Mouse (Mus musculus) adrenal gland, adult (tissue): ENCODE measurements at regions not wholly inside any gene's neighbourhood (a gene's known extent, or its start where the extent isn't known, plus 50 kb on each side); places are given as distances from the start of the nearest gene placed in this dataset.

Experiments used
- DNase-seq, 2 experiments: peaks; one replicate each; pipeline ENCODE4 v3.0.0; 2022 to 2023; ENCODE audit warnings: low spot score in 1 of 2; ENCODE audit not compliant: inconsistent age in 2 of 2

DNA sequence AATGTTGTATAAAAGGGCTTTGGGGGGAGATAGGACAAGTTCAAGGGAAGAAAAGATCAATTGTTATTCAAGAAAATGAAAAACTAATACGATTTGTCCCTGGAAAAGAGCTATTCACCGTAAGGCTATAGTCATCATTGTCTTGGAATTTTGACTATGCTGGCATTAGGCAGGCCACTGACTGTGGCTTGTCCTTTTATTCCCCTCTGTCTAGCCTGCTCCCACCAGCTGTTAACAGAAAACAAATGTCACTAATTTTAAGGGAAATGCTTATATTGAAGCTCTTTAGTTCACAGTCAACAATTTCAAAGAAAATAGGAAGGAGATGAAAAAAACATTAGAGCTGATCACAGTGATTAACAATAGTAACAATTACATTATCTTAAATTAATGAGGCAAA, 284.3 kb upstream of the Rbms1 start:
- no peak for DNase-seq

DNA sequence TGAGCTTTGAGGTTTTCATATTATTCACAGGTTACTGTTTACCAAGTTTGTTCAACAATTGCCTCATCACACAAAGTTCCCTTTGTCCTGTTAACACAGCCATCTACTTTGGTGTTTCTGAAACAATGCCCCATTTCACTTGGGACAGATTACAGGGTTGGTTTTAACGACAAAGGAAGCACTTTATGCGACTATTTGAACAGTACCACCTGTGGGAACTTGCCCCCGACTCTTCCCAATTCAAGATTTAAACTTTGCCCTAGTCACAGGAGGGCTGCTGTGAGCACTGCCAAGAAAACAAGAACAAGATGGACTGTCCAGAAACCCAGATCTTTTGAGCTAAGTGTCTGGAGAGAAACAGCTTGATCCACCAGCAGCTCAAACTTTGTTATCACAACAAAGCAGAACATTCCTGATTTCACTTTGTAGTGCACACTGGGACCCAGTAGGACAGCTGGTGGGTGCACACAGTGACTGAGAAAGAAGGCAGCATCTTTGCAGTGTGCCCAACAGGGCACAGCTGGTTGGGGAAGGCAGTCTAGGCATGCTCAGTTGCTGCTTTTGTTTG, 283.8 kb upstream of the Rbms1 start:
- no peak for DNase-seq

DNA sequence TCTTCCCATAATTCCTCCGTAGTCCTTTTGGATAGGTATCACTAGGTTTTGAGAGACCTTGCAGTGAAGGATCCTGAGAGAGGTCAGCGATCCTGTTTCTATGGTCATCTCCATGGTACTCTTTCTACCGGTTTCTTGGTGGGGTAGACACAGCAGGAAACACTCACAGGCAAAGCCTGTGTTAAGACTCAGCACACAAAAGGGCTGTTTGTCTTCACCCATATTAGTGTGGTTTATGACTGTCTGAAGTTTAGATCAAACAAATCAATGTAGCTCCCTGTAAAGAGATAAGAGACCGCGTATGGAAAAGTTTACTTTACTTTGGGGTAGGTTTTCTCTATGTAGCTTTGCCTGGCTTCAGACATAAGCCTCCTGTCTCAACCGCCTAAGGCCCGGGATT, 282.5 kb upstream of the Rbms1 start:
- DNase-seq = no peak

DNA sequence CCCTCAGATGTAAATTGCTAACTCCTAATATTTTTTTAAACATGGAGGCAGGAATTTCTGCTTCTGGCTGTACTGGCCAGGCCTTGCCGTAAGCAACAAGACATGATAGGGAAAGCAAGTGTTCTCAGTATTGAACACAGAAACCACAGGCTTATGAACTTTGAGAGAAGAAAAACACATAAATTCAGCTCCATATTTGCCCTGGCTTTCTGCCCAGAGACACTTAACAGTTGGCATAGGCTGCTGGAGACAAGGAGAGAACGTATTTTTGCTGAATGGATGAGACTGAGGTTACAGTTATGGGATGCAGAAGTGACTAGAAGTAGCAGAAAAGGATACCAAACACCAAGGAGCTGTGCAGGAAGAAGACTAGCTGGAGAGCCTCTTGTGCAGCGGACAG, 258.7 kb upstream of the Rbms1 start:
- peak; percentile 12 to 29 for DNase-seq

DNA sequence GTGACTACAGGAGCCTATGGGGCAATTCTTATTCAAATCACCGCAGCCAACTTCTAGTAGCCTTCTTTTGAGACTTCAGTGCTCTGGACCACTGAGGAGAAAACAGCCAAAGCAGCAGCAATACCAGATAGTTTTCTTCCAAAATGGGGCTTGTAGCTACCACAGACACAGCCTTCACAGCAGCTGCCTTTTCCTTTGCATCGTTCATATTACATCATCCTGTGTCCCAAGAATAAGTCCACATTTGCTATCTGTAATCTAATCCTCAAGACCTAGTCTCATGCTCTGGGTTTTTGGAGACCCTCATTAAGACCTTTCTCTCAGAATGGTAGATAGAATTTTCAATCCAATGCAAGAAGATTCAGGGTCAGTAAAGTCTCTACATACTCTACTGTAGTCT, 258.2 kb upstream of the Rbms1 start:
- DNase-seq = no peak

DNA sequence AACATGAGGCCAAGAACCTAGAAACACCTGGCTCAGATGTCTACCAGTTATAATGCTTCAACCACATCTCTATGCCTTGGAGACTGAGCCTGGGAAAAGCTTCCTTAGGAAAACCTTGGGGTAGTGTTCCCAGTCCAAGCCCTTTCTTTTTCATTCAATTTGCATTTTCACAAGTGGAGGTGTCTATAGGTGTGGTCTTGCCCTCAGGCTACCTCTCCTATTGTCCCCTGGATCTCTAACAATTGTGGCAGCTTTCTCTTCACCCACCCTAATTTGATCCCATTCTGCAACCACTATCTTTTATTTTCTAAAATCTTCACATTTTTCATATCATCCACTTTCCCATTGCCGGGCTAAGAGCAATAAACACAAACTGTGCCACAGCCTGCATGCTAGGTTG, 251.0 kb upstream of the Rbms1 start:
- DNase-seq = no peak

DNA sequence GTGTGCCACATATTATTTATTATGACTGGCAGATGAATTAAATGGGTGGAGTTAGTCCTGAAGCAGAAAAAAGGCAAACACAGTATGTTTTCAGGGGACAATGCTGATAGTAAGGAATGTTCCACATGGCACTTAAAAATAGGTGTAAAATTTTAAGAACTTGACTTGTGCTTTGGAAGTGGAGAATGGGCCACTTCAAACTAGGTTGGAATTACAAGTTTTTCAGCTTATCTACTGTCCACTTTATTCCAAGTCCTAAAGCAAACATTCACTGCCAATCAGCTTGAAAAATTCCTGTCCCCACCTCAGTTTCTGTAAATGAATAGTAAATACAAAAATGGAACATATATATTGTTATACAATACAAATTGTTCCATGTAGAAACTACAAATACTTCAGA, 238.4 kb upstream of the Rbms1 start:
- no peak for DNase-seq

DNA sequence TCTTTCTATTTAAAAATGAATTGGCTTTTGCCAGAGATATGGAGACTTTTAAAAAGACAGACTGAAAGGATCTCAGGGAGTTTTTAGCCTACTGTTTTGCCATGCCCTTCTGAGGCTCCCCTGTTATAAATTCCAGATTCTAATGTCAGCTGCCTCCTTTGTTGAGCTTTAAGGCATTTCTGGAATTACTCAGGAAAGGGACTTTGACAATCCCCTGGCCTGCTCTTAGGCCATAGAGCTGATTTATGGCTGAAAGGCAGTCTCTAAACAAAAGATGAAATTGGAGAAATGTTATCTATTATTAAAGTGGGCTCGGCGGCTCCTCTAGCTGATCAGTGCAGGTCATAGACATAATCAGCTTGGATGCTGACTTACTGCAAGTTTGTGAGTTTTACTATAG, 231.0 kb upstream of the Rbms1 start:
- peak in 1 of 2 experiments; percentile 37 for DNase-seq

DNA sequence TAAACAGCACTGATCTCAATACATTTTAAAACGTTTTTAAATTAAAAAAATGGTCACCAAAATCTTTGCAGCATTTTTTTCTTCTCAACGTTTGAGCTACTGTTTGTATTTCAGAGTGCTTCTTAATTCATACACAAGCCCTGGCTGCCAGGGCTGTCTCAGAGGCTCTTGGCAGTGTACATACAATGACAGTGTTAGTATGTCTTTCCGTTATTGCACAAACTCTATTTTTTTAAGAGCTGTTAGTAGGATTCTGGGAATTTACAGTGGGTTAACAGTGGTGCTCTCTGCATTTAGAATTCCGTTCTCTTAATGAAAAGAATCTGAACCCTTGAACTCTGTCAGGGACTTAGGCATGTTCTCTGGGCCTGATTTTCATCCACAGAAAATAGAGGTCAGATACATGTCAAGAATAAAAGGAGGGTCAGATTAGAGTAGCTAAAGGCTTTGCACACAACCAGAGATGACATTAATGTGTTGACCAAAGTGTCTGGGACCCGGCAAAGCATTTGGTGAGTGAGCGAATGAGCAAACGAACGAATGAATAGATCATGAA, 219.5 kb upstream of the Rbms1 start:
- DNase-seq = no peak

DNA sequence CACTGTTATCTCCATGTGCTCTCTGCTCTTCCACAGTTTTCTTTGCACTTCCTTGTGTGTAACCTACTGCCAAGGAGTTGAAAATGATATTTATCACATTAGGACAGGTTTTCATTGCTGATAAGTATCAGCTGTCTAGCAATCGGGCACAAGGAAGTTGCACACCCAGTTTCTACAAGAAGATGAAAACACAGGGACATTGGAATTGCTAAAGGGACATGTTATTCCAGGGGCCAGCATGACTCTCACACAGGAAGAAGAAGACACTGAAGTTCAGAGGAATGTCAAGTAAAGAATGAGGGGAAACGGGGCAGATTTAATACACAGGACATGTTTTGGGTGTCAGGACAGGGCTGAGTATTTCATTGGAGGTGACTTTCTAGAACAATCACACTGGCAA, 214.8 kb upstream of the Rbms1 start:
- DNase-seq = peak; percentile 14 to 44

DNA sequence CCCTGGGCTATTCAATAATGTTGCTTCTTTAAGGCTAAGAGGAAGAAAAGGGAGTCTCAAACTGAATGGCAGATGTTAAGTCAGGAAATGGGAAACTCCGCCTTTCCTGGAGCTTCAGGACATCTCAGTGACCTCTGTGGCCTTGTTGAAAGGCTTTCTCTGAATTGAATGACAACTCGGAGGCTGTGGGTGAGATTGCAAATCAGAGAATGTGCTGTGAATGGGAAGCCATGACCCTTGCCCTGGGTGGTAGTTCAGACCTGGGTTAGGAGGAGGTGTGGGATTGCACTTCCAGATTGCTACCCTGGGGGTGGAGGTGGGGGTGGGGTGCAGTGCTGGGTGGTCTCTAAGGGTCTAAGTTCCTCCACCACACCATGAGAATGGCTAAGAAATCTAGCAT, 213.8 kb upstream of the Rbms1 start:
- DNase-seq = peak; percentile 23 to 62

DNA sequence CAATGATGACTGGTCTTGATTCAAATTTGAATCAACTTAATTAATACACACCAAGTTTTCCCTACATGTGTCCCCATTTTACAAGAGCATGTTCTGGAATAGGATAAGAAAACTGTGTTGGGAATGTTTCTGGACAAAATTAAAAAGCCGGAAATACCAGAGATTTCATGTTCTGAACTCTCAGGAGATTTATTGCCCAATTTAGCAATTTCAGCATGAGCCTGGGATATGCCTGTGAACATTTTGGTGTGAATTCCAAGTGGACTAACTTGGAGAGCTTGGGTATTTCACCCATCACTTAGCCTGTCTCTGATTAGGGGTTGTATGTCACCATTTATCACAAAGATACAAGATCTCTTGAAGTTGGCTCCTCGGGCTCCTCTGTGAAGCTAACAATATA, 210.6 kb upstream of the Rbms1 start:
- DNase-seq = peak in 1 of 2 experiments; percentile 40

DNA sequence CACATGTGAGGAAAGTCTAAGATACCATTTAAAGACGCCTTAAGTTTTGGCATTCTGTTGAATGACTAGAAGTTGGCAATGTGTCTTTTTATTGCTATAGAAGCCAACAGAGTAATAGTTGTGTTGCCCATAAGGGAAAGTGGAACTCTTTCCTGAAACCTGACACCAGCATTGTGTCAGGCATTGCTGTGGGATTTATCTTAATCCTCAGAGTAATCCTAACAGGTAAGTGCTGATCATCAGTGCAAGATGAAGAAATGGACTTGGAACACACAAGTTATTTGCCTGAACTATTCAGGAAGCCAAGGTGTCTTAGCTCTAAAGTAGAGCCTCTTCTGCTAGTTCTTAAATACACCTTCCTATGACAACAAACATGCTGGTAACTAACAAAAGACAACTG, 198.3 kb upstream of the Rbms1 start:
- no peak for DNase-seq

DNA sequence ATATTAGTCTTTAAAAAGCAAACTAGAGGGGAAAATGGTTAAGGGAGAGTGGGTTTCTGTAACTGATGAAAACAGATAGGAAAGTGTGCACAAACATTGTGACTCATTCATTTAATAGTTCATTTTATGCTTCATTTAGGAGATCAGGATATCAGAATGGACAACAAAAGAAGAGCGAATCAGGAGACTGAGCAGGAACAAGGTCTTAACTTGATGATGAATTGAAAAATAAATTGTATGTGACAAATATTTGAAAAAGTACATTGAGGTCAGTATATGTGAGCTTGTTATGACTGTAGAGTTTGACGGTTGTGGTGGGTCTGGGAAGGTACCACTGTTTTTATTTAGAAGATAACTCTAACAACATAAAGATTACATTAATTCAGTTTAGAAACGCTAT, 196.8 kb upstream of the Rbms1 start:
- no peak for DNase-seq

DNA sequence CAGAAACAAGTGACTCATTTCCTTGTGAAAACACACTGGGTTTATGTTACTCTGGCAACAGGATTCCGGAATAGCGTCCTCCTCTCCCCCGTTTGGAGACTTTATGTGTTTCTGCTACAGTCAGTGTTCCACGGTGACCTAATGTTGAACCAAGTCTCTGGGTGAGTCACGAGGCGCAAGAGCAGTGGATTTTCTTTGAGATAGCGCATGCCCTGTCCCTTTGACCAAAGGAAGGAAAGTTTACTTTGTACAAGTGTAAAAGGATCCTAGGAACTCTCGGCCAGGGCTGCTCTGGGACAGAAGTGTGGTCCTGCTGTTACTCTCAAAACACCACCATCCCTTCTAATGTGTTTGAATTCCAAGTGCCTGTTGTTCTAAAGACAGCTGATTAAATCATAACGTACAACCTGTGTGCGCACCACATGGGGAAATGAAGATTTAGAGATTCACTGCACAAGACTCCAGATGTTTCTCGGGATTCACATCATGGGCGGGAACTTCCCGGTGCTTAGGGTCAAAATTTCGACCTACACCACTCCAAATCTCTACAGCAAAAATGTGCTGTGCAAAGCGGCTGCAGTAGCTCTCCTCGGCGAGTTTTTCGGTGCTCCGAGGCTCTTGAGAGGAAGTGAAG, 176.1 kb upstream of the Rbms1 start:
- DNase-seq = peak; percentile 75 to 89

DNA sequence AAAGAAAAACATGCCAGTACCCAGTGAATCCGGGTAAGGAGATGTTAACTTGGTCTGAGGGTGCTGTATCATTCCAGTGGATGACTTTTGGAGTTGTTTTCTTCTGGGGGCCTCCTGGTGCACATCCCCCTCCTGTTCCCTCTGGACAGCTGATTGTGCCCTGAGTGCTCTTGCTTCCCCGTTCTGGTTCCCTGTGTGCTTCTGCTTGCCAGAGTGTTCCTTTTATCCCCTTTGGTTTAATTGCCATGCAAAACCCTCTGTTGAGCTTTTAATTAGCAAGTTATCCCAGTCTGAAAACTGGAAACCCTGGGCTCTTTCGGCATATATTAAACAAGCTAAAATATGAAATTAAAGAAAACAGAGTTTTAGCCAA, 175.6 kb upstream of the Rbms1 start:
- peak in 1 of 2 experiments; percentile 7 for DNase-seq

DNA sequence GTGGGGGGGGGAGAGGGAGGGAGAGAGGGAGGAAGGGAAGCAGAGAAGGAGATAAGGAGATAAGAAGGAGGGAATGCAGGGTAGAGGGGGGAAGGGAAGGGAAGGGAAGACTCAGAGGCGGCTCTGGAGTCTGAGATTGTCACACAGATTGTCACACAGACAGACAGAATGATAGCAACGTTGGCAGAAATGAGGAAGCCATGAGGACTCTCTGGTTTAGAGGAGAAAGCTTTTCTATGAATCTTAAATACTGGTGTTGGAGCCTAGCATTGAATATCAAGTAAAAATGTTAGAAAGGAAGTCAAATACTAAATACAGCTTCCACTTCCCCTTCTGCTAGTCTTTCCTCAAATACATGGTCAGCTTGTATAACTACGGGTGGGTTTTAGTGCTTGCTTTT, 174.4 kb upstream of the Rbms1 start:
- no peak for DNase-seq

DNA sequence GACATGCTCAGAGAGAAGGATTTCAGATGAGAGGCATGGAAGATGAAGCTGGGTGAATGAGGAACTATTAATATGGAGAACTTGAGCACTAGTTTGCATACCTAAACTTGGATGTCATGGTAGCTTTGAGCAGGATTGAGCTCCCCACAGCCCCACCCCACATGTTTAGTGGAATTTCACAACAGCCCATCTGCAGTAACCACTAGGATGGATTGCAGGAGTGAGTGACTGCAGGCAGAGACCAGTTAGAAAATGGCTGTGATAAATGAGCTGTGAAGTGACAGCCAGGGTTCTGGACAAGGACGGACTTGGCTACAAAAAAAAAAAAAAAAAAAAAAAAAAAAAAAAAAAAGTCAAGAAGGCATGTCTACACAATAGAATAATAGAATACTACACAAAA, 173.9 kb upstream of the Rbms1 start:
- DNase-seq = peak in 1 of 2 experiments; percentile 56

DNA sequence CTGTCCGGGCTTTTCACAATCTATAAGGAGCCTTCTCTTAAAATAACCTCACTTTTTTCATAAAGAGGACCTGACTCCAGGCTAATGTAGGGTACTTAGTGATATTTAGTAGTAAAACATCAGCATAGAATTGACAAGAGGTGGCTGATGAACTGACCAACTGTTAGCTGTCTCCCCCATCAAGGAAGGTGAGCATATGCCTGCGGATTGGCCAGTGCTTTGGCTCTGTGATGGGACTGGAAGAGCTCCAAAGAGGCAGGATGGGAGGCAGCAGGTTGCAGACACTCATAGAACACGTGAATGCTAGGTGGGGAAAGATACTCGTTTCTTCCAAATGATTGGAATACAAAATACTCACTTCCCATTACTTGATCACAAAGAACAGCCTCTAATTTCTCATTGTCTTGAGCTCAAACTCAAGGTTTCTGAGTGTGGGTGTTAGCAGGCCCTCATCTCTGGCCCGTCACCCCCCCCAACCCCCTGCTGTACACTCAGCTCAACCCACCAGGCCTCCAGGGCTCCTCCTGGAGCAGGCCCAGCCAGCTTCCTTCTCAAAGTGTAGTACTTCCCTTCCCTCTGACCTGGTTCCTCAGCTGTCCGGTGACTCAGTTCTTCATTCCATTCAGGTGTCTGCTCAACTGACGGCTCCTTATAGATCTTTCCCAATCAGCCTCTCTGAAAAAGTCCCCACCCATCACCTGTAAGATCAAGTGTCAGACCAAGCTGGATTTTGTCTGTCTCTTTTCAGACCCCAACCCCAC, 160.2 kb upstream of the Rbms1 start:
- no peak for DNase-seq

DNA sequence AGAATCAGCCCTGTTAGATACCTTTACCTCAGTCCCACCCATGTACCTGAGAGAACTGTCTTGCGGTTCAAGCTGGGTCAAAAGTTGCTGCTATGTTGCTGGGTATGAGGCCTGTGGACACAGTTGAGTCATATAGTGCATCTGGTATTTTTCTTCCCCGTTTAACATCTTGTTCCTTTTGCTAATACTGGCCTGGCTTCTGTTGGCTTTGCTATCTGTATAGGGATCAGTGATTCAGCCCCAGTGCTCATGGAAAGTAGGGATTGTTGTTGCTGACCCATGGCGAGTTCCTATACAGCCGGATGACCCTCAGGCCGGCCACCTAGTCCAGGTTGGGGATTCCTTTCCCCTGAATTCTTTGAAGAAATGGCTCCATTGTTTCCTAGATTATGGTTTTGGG, 158.3 kb upstream of the Rbms1 start:
- DNase-seq = no peak

DNA sequence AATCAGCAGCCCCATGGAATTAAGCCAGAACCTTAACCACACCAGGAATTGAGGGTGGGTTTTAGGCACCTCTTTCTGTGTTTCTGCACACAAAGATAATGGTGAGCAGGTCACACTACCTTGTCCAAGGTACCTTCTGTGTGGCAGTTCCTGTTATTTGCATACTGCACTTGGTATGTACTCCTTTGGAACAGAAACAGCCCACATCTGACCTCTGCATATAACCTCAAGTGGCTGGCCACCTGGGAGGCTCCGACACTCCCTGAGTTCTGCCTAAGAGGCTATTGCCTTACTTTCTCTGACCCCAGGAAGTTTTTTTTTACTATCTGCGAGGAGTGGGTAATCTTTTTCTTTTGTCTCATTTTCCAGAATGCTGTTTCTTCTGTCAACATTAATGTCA, 151.6 kb upstream of the Rbms1 start:
- DNase-seq = no peak

DNA sequence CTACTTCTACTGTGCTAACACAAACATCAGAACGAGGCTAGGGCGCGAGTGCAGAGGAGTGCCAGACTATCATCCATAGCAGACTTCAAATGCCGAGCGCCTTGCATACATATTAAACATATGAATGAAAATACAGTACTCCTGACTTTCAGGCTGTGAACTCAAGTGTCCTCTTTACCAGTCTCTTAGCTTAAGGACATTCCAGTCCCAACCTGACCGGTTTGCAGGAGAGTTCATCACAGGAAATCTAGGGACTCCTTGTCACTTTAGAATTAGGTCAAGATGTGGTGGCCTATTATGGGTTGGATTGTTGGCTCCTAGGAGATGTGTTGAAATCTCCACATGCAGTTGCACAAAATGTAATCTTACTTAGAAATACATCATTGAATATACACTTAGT, 150.9 kb upstream of the Rbms1 start:
- DNase-seq = no peak
